ENCODE assay signal across 24 mouse cellular contexts in the genomic region with DNA sequence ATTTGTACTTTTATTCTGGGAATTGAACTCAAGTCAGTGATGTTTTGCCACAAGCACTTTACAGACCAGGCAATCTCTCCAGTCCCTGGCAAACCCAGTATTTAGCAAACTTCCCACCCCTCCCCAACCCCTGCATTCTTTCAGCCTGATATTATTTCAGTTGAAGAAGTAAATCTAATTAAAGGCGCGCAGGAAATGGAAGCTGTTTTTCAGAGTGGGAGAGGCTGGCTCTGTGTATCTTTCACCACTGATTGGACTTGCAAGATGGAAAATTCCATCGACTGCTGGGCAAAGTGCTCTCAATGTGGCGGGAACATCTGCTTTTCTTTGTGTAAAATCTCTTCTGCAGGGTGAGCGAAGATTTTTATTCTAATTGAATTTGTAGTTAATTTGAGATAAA.
A peak's percentile ranks its signal among the peaks of the same experiment; 100 is the strongest.
DNase-seq lines count a peak whose midpoint lies in the region; ATAC-seq and TF ChIP-seq lines count a peak whose summit lies in the region.
"Had no signal": no experiment of that assay in that cellular context is flagged by ENCODE, and none has a peak within 500 bp of the region (broad histone marks: within the 10 kb centered on the region; RNA-seq: fewer than 3 reads in every experiment).

No protein-coding gene starts in this region.

- H3K4me1 ChIP-seq in heart, embryonic 11.5 days (ENCODE audit: control insufficient read depth, insufficient read depth, low read length): no peaks in the 10 kb centered on the region
- H3K4me1 ChIP-seq in liver, adult 2 months (ENCODE audit: control insufficient read depth, insufficient read depth, low read length): no peaks in the 10 kb centered on the region
- H3K4me1 ChIP-seq in liver, postnatal 0 days (ENCODE audit: insufficient read depth): no peaks in the 10 kb centered on the region
- H3K4me1 ChIP-seq in kidney, embryonic 15.5 days: peaks cover 17% of the 10 kb centered on the region
- H3K4me1 ChIP-seq: forebrain, embryonic 12.5 days; heart, embryonic 10.5 days; hindbrain, embryonic 15.5 days; liver, embryonic 15.5 days; midbrain, embryonic 12.5 days; neural tube, embryonic 12.5 days had no signal

- H3K9me3 ChIP-seq in heart, embryonic 11.5 days (replicated peaks; ENCODE audit: control insufficient read depth, low read length): no peaks in the 10 kb centered on the region
- no peaks in the 10 kb centered on the region for H3K9me3 ChIP-seq in liver, postnatal 0 days (ENCODE audit: low read length)
- no peaks in the 10 kb centered on the region for H3K9me3 ChIP-seq in kidney, embryonic 15.5 days (replicated peaks)
- H3K9me3 ChIP-seq: forebrain, embryonic 12.5 days; G1E; heart, embryonic 10.5 days; hindbrain, embryonic 15.5 days; liver, embryonic 15.5 days; midbrain, embryonic 12.5 days; neural tube, embryonic 12.5 days had no signal

- DNase-seq in heart, adult 18-20 months: peak; percentile 23 to 26
- peak; percentile 42 for DNase-seq in liver, adult 2 months (ENCODE audit: extremely low read depth, low read depth, low spot score)
- DNase-seq in liver, postnatal 0 days: no peak
- DNase-seq in MN1 (ENCODE audit: low spot score): peak; percentile 33
- no peak for DNase-seq in cerebellum, postnatal 14 days
- DNase-seq in cerebellum, postnatal 36 days: no peak
- DNase-seq: adrenal gland, postnatal 25 days; cerebellum, adult 11 months; cerebellum, postnatal 10 days; embryo, embryonic 11 days; gastrocnemius, postnatal 10 days; heart, postnatal 36 days had no signal

- H3K36me3 ChIP-seq in heart, embryonic 11.5 days (ENCODE audit: control insufficient read depth, insufficient read depth, low read length): no peaks in the 10 kb centered on the region
- H3K36me3 ChIP-seq in liver, adult 2 months (ENCODE audit: control insufficient read depth, insufficient read depth, low read length): no peaks in the 10 kb centered on the region
- H3K36me3 ChIP-seq in liver, postnatal 0 days (replicated peaks; ENCODE audit: insufficient read depth, low read length): no peaks in the 10 kb centered on the region
- no peaks in the 10 kb centered on the region for H3K36me3 ChIP-seq in kidney, embryonic 15.5 days
- H3K36me3 ChIP-seq: forebrain, embryonic 12.5 days; G1E; heart, embryonic 10.5 days; hindbrain, embryonic 15.5 days; liver, embryonic 15.5 days; midbrain, embryonic 12.5 days; neural tube, embryonic 12.5 days had no signal

- no peak overlapping the region for H3K9ac ChIP-seq in heart, embryonic 11.5 days (ENCODE audit: low read depth, low read length)
- H3K9ac ChIP-seq in liver, adult 2 months (ENCODE audit: low read depth, low read length): no peak overlapping the region
- no peak overlapping the region for H3K9ac ChIP-seq in liver, postnatal 0 days (replicated peaks)
- no peak overlapping the region for H3K9ac ChIP-seq in kidney, embryonic 15.5 days
- H3K9ac ChIP-seq: forebrain, embryonic 12.5 days; hindbrain, embryonic 15.5 days; liver, embryonic 15.5 days; midbrain, embryonic 12.5 days; neural tube, embryonic 12.5 days had no signal

- no peak for ATAC-seq in heart, embryonic 11.5 days (replicated peaks; ENCODE audit: insufficient number of reproducible peaks, low FRiP score, low TSS enrichment)
- no peak for ATAC-seq in liver, postnatal 0 days
- no peak for ATAC-seq in kidney, embryonic 15.5 days (replicated peaks; ENCODE audit: low FRiP score)
- ATAC-seq: intestine, postnatal 0 days had no signal

- H3K4me2 ChIP-seq in heart, embryonic 11.5 days: no peak overlapping the region
- no peak overlapping the region for H3K4me2 ChIP-seq in liver, postnatal 0 days (ENCODE audit: low read depth, low read length)
- H3K4me2 ChIP-seq in kidney, embryonic 15.5 days: no peak overlapping the region
- H3K4me2 ChIP-seq: forebrain, embryonic 12.5 days; hindbrain, embryonic 15.5 days; liver, embryonic 15.5 days; midbrain, embryonic 12.5 days; neural tube, embryonic 12.5 days had no signal

- 54% methylated on average over 5 of the region's 5 CpGs for WGBS in heart, embryonic 11.5 days (ENCODE audit: insufficient replicate concordance)
- 78% methylated on average over 5 of the region's 5 CpGs for WGBS in liver, adult 2 months
- 74% methylated on average over 5 of the region's 5 CpGs for WGBS in liver, postnatal 0 days (ENCODE audit: insufficient replicate concordance)
- WGBS in kidney, embryonic 15.5 days: 54% methylated on average over 5 of the region's 5 CpGs

- no peak for TF ChIP-seq EP300 in liver, postnatal 0 days (IDR thresholded peaks at IDR 0.05; ENCODE audit: low read depth)

- TF ChIP-seq CTCF in liver, adult 2 months (IDR thresholded peaks at IDR 0.05; ENCODE audit: low read depth, low read length): no peak
- no peak for TF ChIP-seq CTCF in liver, postnatal 0 days (IDR thresholded peaks at IDR 0.05; ENCODE audit: low read depth)

- H3K79me2 ChIP-seq in liver, adult 2 months (ENCODE audit: control insufficient read depth, insufficient read depth, low read length): no peaks in the 10 kb centered on the region

- no peak overlapping the region for H3K4me3 ChIP-seq in heart, embryonic 11.5 days (ENCODE audit: low read depth, low read length)
- H3K4me3 ChIP-seq in liver, adult 2 months (ENCODE audit: insufficient read depth, low read depth, low read length): no peak overlapping the region
- no peak overlapping the region for H3K4me3 ChIP-seq in liver, postnatal 0 days (ENCODE audit: low read depth, low read length)
- H3K4me3 ChIP-seq in kidney, embryonic 15.5 days (replicated peaks): no peak overlapping the region
- H3K4me3 ChIP-seq: forebrain, embryonic 12.5 days; heart, embryonic 10.5 days; hindbrain, embryonic 15.5 days; layer of hippocampus, adult 2 months; liver, embryonic 15.5 days; midbrain, embryonic 12.5 days; neural tube, embryonic 12.5 days had no signal

- H3K27ac ChIP-seq in heart, embryonic 11.5 days (ENCODE audit: low read depth, low read length): no peak overlapping the region
- no peak overlapping the region for H3K27ac ChIP-seq in liver, adult 2 months (replicated peaks; ENCODE audit: insufficient read depth, low read depth, low read length)
- H3K27ac ChIP-seq in liver, postnatal 0 days (ENCODE audit: low read depth): no peak overlapping the region
- peak overlapping the region; percentile 52 for H3K27ac ChIP-seq in kidney, embryonic 15.5 days
- H3K27ac ChIP-seq: forebrain, embryonic 12.5 days; heart, embryonic 10.5 days; hindbrain, embryonic 15.5 days; layer of hippocampus, adult 2 months; liver, embryonic 15.5 days; macrophage; midbrain, embryonic 12.5 days; neural tube, embryonic 12.5 days had no signal

- no peak for TF ChIP-seq POLR2A in liver, adult 2 months (IDR thresholded peaks at IDR 0.05; ENCODE audit: extremely low read depth, insufficient read depth, low read length)

- no peaks in the 10 kb centered on the region for H3K27me3 ChIP-seq in heart, embryonic 11.5 days (ENCODE audit: control insufficient read depth, insufficient read depth, low read length)
- H3K27me3 ChIP-seq in liver, adult 2 months (ENCODE audit: control insufficient read depth, insufficient read depth, low read length): no peaks in the 10 kb centered on the region
- no peaks in the 10 kb centered on the region for H3K27me3 ChIP-seq in liver, postnatal 0 days (ENCODE audit: insufficient read depth, low read length)
- no peaks in the 10 kb centered on the region for H3K27me3 ChIP-seq in kidney, embryonic 15.5 days
- H3K27me3 ChIP-seq: liver, embryonic 15.5 days; neural tube, embryonic 12.5 days had no signal

Comparison
In these comparisons a context has a peak if more than half of its experiments do, and no peak if none do; other contexts are left out.
1. DNase-seq: peak in heart, adult 18-20 months (2 of 2), liver, adult 2 months (single experiment) and MN1 (single experiment); none in liver, postnatal 0 days (single experiment), cerebellum, postnatal 14 days (0 of 2) and cerebellum, postnatal 36 days (0 of 2).